In the genomic region with DNA sequence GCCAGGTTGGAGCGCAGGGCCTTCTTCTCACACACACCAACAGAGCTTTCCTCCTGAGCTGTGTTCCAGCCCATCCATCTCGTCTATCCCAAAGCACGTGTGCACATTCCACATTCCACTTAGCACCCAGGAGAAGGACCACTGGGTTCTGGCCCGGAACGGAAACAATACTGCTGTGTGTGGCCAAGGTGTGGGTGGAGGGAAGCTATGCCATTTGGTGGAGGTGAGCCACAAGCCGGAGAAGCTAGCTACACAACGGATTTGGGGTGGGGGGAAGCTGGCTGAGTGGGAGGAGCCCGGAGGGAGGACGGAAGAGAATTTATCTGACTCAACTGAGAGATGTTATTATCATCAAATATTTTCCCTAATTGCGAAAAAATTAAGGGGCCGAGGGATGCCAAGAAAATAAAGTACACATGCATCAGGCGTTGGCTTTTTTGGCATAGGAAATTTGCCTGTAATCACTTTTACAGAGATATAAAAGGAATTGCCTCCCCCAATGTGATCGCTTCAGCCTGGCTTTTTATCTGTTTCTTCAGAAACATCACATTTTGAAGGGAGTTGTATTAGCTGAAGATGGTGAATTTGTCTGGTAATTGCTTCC, we compare ENCODE assay signal across 14 mouse cellular contexts. TPM values are rescaled to one million over a fixed set of nuclear protein-coding genes. Genes with fewer than 3 reads are reported as not detected.
DNase-seq lines count a peak whose midpoint lies in the region; ATAC-seq and TF ChIP-seq lines count a peak whose summit lies in the region.
"Had no signal": no experiment of that assay in that cellular context is flagged by ENCODE, and none has a peak within 500 bp of the region (broad histone marks: within the 10 kb centered on the region; RNA-seq: fewer than 3 reads in every experiment).

No protein-coding gene starts in this region.

- no peak for ATAC-seq in heart, embryonic 12.5 days (ENCODE audit: insufficient number of reproducible peaks, low FRiP score)
- peak; percentile 28; the same call in 1 of the 2 replicates for ATAC-seq in lung, embryonic 14.5 days (ENCODE audit: insufficient read depth)
- no peak for ATAC-seq in heart, embryonic 16.5 days (replicated peaks; ENCODE audit: extremely low read depth, insufficient read depth, low FRiP score)
- no peak for ATAC-seq in forebrain, embryonic 14.5 days
- ATAC-seq: forebrain, embryonic 16.5 days; liver, embryonic 12.5 days had no signal

- peaks cover 17% of the 10 kb centered on the region for H3K27me3 ChIP-seq in heart, embryonic 12.5 days (replicated peaks)
- H3K27me3 ChIP-seq in lung, embryonic 14.5 days (ENCODE audit: insufficient read depth, low read length), result no peaks in the 10 kb centered on the region
- peaks cover 5% of the 10 kb centered on the region for H3K27me3 ChIP-seq in heart, embryonic 16.5 days (ENCODE audit: control insufficient read depth, insufficient read depth, low read length)
- no peaks in the 10 kb centered on the region for H3K27me3 ChIP-seq in forebrain, embryonic 14.5 days (replicated peaks; ENCODE audit: control insufficient read depth, insufficient read depth, low read length)

- no peak overlapping the region for H3K4me2 ChIP-seq in heart, embryonic 12.5 days
- H3K4me2 ChIP-seq in lung, embryonic 14.5 days, result 0 out of 2 replicates have a peak overlapping the region, but pooled peaks have one; percentile 15
- no peak overlapping the region; the same call in 1 of the 2 replicates for H3K4me2 ChIP-seq in heart, embryonic 16.5 days (ENCODE audit: low read depth, low read length)
- no peak overlapping the region for H3K4me2 ChIP-seq in forebrain, embryonic 14.5 days (ENCODE audit: low read length)
- H3K4me2 ChIP-seq: liver, embryonic 12.5 days; midbrain, embryonic 12.5 days had no signal

- peaks cover 5% of the 10 kb centered on the region; the same call in 1 of the 2 replicates for H3K4me1 ChIP-seq in heart, embryonic 12.5 days (replicated peaks)
- peaks cover 9% of the 10 kb centered on the region for H3K4me1 ChIP-seq in lung, embryonic 14.5 days (ENCODE audit: insufficient read depth)
- H3K4me1 ChIP-seq in heart, embryonic 16.5 days (ENCODE audit: control insufficient read depth, insufficient read depth, low read length), result peaks cover 3% of the 10 kb centered on the region; the same call in 1 of the 2 replicates
- peaks cover 7% of the 10 kb centered on the region; the same call in 1 of the 2 replicates for H3K4me1 ChIP-seq in forebrain, embryonic 14.5 days (ENCODE audit: control insufficient read depth, insufficient read depth, low read length)

- H3K9ac ChIP-seq in heart, embryonic 12.5 days, result no peak overlapping the region
- no peak overlapping the region for H3K9ac ChIP-seq in lung, embryonic 14.5 days
- H3K9ac ChIP-seq in heart, embryonic 16.5 days (ENCODE audit: low read length), result no peak overlapping the region
- H3K9ac ChIP-seq in forebrain, embryonic 14.5 days (ENCODE audit: low read length), result no peak overlapping the region
- H3K9ac ChIP-seq: liver, embryonic 12.5 days; midbrain, embryonic 12.5 days had no signal

- H3K9me3 ChIP-seq in heart, embryonic 12.5 days (replicated peaks), result no peaks in the 10 kb centered on the region
- no peaks in the 10 kb centered on the region for H3K9me3 ChIP-seq in lung, embryonic 14.5 days (ENCODE audit: low read depth, low read length)
- no peaks in the 10 kb centered on the region for H3K9me3 ChIP-seq in heart, embryonic 16.5 days (replicated peaks; ENCODE audit: control insufficient read depth, low read length)
- no peaks in the 10 kb centered on the region for H3K9me3 ChIP-seq in forebrain, embryonic 14.5 days (replicated peaks; ENCODE audit: control insufficient read depth, low read length)
- H3K9me3 ChIP-seq: liver, embryonic 12.5 days; midbrain, embryonic 12.5 days had no signal

- H3K36me3 ChIP-seq in heart, embryonic 12.5 days, result no peaks in the 10 kb centered on the region
- no peaks in the 10 kb centered on the region for H3K36me3 ChIP-seq in lung, embryonic 14.5 days (ENCODE audit: insufficient read depth)
- H3K36me3 ChIP-seq in heart, embryonic 16.5 days (ENCODE audit: control insufficient read depth, insufficient read depth), result no peaks in the 10 kb centered on the region
- no peaks in the 10 kb centered on the region for H3K36me3 ChIP-seq in forebrain, embryonic 14.5 days (ENCODE audit: control insufficient read depth, insufficient read depth, low read length)
- H3K36me3 ChIP-seq: G1E; liver, embryonic 12.5 days; midbrain, embryonic 12.5 days had no signal

- peak; percentile 48 to 54 for DNase-seq in heart, adult 18-20 months
- DNase-seq in lung, embryonic 14.5 days, result peak; percentile 50
- no peak for DNase-seq in lung, postnatal 14 days
- DNase-seq in lung, postnatal 36 days, result peak; percentile 30
- DNase-seq in forebrain, embryonic 14.5 days (ENCODE audit: low spot score), result no peak
- no peak for DNase-seq in yolk sac, embryonic 10.5 days (ENCODE audit: low spot score)
- DNase-seq: kidney, postnatal 25 days; thymus, adult 2 months had no signal

- H3K4me3 ChIP-seq in heart, embryonic 12.5 days, result no peak overlapping the region
- H3K4me3 ChIP-seq in lung, embryonic 14.5 days (ENCODE audit: low read depth, low read length), result no peak overlapping the region
- H3K4me3 ChIP-seq in heart, embryonic 16.5 days (ENCODE audit: low read length), result no peak overlapping the region
- no peak overlapping the region for H3K4me3 ChIP-seq in forebrain, embryonic 14.5 days (ENCODE audit: low read depth, low read length)
- H3K4me3 ChIP-seq: liver, embryonic 12.5 days; midbrain, embryonic 12.5 days had no signal

- H3K27ac ChIP-seq in heart, embryonic 12.5 days (ENCODE audit: poor library complexity, severe bottlenecking), result no peak overlapping the region
- no peak overlapping the region for H3K27ac ChIP-seq in lung, embryonic 14.5 days (ENCODE audit: low read depth)
- H3K27ac ChIP-seq in heart, embryonic 16.5 days (ENCODE audit: low read length), result peak overlapping the region; percentile 13; the same call in 1 of the 2 replicates
- no peak overlapping the region for H3K27ac ChIP-seq in forebrain, embryonic 14.5 days (ENCODE audit: low read depth, low read length)
- H3K27ac ChIP-seq: liver, embryonic 12.5 days; midbrain, embryonic 12.5 days had no signal

- WGBS in heart, embryonic 12.5 days, result 56% methylated on average over 13 of the region's 13 CpGs
- 44% methylated on average over 13 of the region's 13 CpGs for WGBS in lung, embryonic 14.5 days
- 57% methylated on average over 13 of the region's 13 CpGs for WGBS in heart, embryonic 16.5 days
- WGBS in forebrain, embryonic 14.5 days, result 83% methylated on average over 13 of the region's 13 CpGs

- TF ChIP-seq CTCF in lung, embryonic 14.5 days (IDR thresholded peaks at IDR 0.05; ENCODE audit: low read depth), result no peak

RNA-seq across cellular contexts. Expression of gene Adgrd1, which starts 29.2 kb away (rescaled TPM):
- total RNA-seq in heart, adult 18-20 months (2021), result 1 to 10 TPM; 3.4 to 4.3 TPM
- 0.31 and 0.54 TPM in 2 replicates for polyA plus RNA-seq in heart, embryonic 12.5 days (2016; fragmentation: Nextera tagmentation; extraction: Ambion mirVana)
- 0.47 and 0.50 TPM in 2 replicates for polyA plus RNA-seq in lung, embryonic 14.5 days (2014; fragmentation: Nextera tagmentation; extraction: Ambion mirVana)
- 2.6 and 3.1 TPM in 2 replicates for polyA plus RNA-seq in heart, embryonic 16.5 days (2015; fragmentation: Nextera tagmentation; extraction: Ambion mirVana)
- polyA plus RNA-seq in forebrain, embryonic 14.5 days (2014; fragmentation: Nextera tagmentation; extraction: Ambion mirVana), result 0.12 and 0.15 TPM in 2 replicates
- polyA plus RNA-seq: G1E had no signal

RNA-seq across cellular contexts. Expression of gene Ran, which starts 47.5 kb away (rescaled TPM):
- 100 to 1,000 TPM in 1 of 2 experiments, 10 to 100 TPM in 1; 99.7 to 125 TPM for total RNA-seq in heart, adult 18-20 months (2021)
- 426 and 432 TPM in 2 replicates for polyA plus RNA-seq in heart, embryonic 12.5 days (2016; fragmentation: Nextera tagmentation; extraction: Ambion mirVana)
- polyA plus RNA-seq in lung, embryonic 14.5 days (2014; fragmentation: Nextera tagmentation; extraction: Ambion mirVana), result 737 and 751 TPM in 2 replicates
- 327 and 358 TPM in 2 replicates for polyA plus RNA-seq in heart, embryonic 16.5 days (2015; fragmentation: Nextera tagmentation; extraction: Ambion mirVana)
- 595 and 632 TPM in 2 replicates for polyA plus RNA-seq in forebrain, embryonic 14.5 days (2014; fragmentation: Nextera tagmentation; extraction: Ambion mirVana)

RNA-seq across cellular contexts. Expression of gene Stx2, which starts 59.0 kb away (rescaled TPM):
- total RNA-seq in heart, adult 18-20 months (2021), result 10 to 100 TPM; 10.5 to 13.4 TPM
- 19.3 and 21.3 TPM in 2 replicates for polyA plus RNA-seq in heart, embryonic 12.5 days (2016; fragmentation: Nextera tagmentation; extraction: Ambion mirVana)
- polyA plus RNA-seq in lung, embryonic 14.5 days (2014; fragmentation: Nextera tagmentation; extraction: Ambion mirVana), result 27.1 and 28.5 TPM in 2 replicates
- 23.0 and 25.1 TPM in 2 replicates for polyA plus RNA-seq in heart, embryonic 16.5 days (2015; fragmentation: Nextera tagmentation; extraction: Ambion mirVana)
- 13.9 and 16.9 TPM in 2 replicates for polyA plus RNA-seq in forebrain, embryonic 14.5 days (2014; fragmentation: Nextera tagmentation; extraction: Ambion mirVana)

Comparison
In these comparisons a context has a peak if more than half of its experiments do, and no peak if none do; other contexts are left out.
1. DNase-seq: peak in heart, adult 18-20 months (2 of 2), lung, embryonic 14.5 days (single experiment) and lung, postnatal 36 days (single experiment); none in lung, postnatal 14 days (single experiment), forebrain, embryonic 14.5 days (single experiment) and yolk sac, embryonic 10.5 days (single experiment).